Mouse (Mus musculus) naive thymus-derived CD4-positive, alpha-beta T cell, adult 5 months (primary cell): Measurements from ENCODE around the gene Vmn1r236. TPM values are rescaled to one million over a fixed set of nuclear protein-coding genes. Genes with fewer than 3 reads are reported as not detected.

Source experiments
- polyA plus RNA-seq: library from polyadenylated mRNA; unstranded; fragments of 100-300 nt; shearing (Covaris generic); gene quantifications from one replicate; pipeline ENCODE4 v1.2.1, GENCODE M21; 2017

Vmn1r236 gene
- polyA plus RNA-seq = not detected

DNA sequence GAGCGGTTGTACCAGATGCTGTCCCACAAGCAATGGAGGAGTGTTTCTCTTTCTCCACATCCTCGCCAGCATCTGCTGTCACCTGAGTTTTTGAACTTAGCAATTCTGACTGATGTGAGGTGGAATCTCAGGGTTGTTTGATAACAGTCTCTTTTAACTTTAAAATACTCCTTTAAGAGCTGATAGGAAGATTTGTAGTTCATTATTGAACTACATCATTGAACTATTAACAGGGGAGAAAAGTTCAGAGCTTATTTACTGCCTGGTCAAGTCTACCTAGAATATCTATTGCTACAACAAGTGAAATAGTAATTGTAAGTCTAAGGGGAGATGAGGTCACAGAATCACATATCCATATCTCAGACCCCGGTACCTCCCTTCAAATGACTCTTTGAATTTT, at the start of gene Vmn1r236:
Gene Vmn1r236 (plus strand): TSS at position 301 of the 400 bp plus-strand sequence.

DNA sequence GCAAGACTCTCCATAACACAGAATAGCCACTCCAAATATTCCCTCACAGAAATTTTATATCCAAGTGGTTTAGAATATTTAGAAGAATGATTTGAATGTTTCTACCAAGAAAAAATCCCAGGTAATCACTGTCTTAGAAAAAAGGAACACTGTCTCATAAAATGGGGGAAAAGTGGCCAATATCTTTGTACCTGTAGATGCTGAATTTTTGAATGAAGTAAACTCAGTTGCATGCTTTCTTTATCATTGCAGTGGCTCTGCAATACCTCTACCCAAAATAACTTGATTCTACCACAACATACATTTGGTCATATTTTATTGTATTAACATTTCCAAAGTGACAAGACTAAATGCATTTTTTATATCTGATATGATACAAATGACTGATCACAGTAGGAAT, 26.6 kb upstream of the Vmn1r236 start, which contains the start of gene Vmn1r235:
Gene Vmn1r235 (plus strand): TSS at position 301 of the 400 bp plus-strand sequence.

GRCm38 (mm10) chr17:21311565-21311964, 28.8 kb downstream of the Vmn1r236 start, which contains the start of gene Vmn1r237:
Vmn1r237 (plus strand) TSS chr17:21311865.

Other genes with a start within 250 kb of the Vmn1r236 start
- gene Vmn1r234, start 56.9 kb upstream of the Vmn1r236 start, polyA plus RNA-seq = not detected
- gene Vmn1r235, start 26.5 kb upstream of the Vmn1r236 start, polyA plus RNA-seq = 0.10 TPM
- gene Vmn1r237, start 28.9 kb downstream of the Vmn1r236 start, polyA plus RNA-seq = not detected
- 8.8 TPM for gene Zfp677, start 100.8 kb downstream of the Vmn1r236 start, polyA plus RNA-seq
- 3.8 TPM for gene Zfp54, start 140.3 kb downstream of the Vmn1r236 start, polyA plus RNA-seq
- gene Zfp51, start 167.4 kb downstream of the Vmn1r236 start, polyA plus RNA-seq = 57.7 TPM
- 79.1 TPM for gene Zfp53, start 206.1 kb downstream of the Vmn1r236 start, polyA plus RNA-seq